Mouse (Mus musculus) macrophage (primary cell): Measurements from ENCODE around the gene Cfap97. TPM values are rescaled to one million over a fixed set of nuclear protein-coding genes. Genes with fewer than 3 reads are reported as not detected.
A peak's percentile ranks its signal among the peaks of the same experiment; 100 is the strongest.

Experiments
- H3K27ac ChIP-seq: fragments of 350-480 bp; formaldehyde crosslinking; 2 replicates; pipeline ENCODE4 v1.9.0; 2021
- H3K36me3 ChIP-seq: fragments of 350-480 bp; formaldehyde crosslinking; 2 replicates; pipeline ENCODE4 v1.9.0; 2021; ENCODE audit errors: inconsistent target
- H3K4me3 ChIP-seq: fragments of 350-480 bp; formaldehyde crosslinking; 2 replicates; pipeline ENCODE4 v1.9.0; 2021; ENCODE audit errors: inconsistent target
- H3K79me2 ChIP-seq: fragments of 350-480 bp; formaldehyde crosslinking; 2 replicates; pipeline ENCODE4 v1.9.0; 2021; ENCODE audit errors: inconsistent target
- WGBS: methylation state at CpG from one replicate; pipeline ENCODE4 v1.1.7; 2026; ENCODE audit warnings: inconsistent platforms; ENCODE audit not compliant: missing documents; 5-methylcytosine and 5-hydroxymethylcytosine counted together
- polyA plus RNA-seq: library from polyadenylated mRNA; stranded (reverse); fragments of 250-400 nt; gene quantifications from 3 replicates; pipeline ENCODE4 v1.2.4, GENCODE M21; 2018; ENCODE audit warnings: inconsistent platforms

The Cfap97 gene
- polyA plus RNA-seq, 1 experiment from 2014 or later, result 10.8 TPM

DNA sequence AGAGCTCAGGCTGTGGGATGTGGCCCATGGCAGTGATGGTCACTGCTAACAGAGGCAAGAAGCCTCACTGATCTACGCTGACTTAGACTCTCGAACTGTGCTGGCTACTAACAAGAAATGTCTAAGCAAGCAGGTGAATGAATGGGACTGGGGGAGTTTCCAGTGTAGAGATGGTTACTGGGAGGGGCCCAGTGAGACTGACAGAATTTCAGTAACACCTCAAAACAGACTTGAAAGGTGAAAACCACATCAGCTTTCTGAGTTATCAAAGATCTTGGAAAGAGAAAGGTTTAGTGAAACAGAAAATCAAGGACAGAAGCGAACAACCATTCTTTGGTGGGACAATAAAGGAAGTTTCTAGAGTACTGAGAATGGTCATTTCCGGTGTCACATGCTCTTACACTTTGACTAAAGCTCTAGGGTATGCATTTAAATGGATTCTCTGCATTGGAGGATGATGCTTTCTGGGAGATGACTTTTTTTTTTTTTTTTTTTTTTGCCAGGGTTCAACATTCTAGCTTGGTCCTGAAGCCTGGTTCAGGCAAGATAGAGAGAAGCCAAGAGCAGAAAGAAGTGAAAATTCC lies 9.0 kb upstream of the Cfap97 start:
- Histone ChIP-seq H3K4me3 (no peak overlapping the region), H3K79me2 (peaks cover 72% of the 10 kb centered on the region), H3K36me3 (no peaks in the 10 kb centered on the region), H3K27ac (no peak overlapping the region)
- 95% methylated on average over 4 of the region's 4 CpGs for WGBS

DNA sequence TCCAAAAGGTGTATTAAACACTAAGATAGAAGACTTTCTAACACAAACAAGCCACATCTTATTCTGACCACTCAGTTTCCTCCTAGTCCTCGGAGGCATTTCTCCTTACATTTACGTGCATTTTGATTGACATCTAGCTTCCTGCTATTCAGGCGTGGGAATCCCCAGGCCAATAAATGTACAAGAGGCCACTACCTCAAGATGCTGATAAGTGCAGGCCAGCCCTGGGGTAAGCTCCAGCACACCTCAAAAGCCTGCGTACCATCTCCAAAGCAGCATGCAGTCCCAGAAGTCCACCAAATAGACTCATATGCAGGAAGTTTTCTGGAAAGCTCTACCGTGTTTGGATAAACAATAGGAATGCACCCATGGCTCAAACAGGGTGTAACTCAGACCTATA lies 8.1 kb upstream of the Cfap97 start:
- no peaks in the 10 kb centered on the region for H3K36me3 ChIP-seq
- no peak overlapping the region for H3K4me3 ChIP-seq
- 83% methylated on average over 5 of the region's 5 CpGs for WGBS
- H3K27ac ChIP-seq, result no peak overlapping the region
- H3K79me2 ChIP-seq, result peaks cover 81% of the 10 kb centered on the region

DNA sequence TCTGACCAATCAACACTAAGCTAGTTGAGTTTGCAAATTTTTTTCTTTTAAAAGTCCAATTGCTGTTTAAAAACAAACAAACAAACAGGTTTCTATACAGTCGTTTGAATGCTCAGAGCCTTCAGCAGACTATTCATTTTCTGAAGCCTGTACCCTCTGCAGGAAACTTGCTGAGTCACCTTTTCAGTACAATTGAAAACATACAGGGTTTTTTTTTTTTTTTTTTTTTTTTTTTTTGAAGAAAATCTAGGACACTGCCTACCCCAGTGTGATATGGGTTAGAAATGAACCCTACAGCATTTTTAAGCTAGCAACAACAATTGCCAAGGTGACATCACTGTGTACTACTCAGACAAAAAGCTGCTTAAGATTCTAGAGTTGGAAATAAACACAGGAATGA lies 7.6 kb upstream of the Cfap97 start:
- Histone ChIP-seq H3K36me3 (no peaks in the 10 kb centered on the region), H3K79me2 (peaks cover 85% of the 10 kb centered on the region), H3K27ac (no peak overlapping the region), H3K4me3 (no peak overlapping the region)
- 0% methylated on average over 1 of the region's 1 CpGs for WGBS

DNA sequence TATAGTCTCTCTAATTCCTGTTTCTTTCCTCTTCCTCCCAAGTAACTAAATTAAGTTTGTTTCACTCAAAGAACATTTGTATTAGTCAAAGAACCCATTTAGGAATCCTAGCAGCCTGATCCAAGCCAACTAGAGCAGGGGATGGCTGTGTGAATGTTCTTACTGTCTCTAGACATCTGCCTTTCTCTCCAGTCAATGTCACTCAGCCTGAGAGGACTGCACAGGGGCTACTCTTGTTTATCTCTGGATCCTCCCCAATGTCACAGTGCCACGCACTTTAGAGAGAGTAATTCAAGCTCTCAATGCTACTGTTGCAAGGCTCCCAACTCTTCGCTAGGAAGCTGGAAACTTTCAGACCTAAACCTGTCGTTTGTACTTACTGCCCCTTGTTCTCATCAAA lies 5.4 kb upstream of the Cfap97 start:
- 94% methylated on average over 3 of the region's 3 CpGs for WGBS
- Histone ChIP-seq H3K36me3 (no peaks in the 10 kb centered on the region), H3K4me3 (no peak overlapping the region), H3K79me2 (peaks cover 88% of the 10 kb centered on the region), H3K27ac (no peak overlapping the region)

DNA sequence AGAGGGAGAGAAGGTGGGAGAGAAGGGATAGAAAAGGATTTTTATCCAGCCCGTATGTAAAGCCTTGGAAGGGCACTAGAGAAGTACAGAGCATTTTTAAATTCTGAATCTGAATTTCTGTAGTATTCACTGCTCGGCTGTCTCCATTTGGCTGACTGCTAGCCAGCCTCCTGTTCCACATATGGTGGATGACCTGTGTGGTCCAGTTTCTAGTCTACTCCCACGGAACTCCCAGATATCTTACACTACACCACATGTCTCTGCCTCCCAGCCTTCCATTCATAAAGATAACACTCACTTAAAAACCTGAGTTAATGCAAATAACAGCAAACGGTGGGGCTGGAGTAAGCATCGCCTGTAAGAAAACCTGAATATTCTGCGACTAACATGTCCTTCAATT lies 2.3 kb upstream of the Cfap97 start:
- Histone ChIP-seq H3K27ac (no peak overlapping the region), H3K36me3 (no peaks in the 10 kb centered on the region), H3K79me2 (peaks cover 61% of the 10 kb centered on the region), H3K4me3 (no peak overlapping the region)
- WGBS, result 96% methylated on average over 6 of the region's 6 CpGs

DNA sequence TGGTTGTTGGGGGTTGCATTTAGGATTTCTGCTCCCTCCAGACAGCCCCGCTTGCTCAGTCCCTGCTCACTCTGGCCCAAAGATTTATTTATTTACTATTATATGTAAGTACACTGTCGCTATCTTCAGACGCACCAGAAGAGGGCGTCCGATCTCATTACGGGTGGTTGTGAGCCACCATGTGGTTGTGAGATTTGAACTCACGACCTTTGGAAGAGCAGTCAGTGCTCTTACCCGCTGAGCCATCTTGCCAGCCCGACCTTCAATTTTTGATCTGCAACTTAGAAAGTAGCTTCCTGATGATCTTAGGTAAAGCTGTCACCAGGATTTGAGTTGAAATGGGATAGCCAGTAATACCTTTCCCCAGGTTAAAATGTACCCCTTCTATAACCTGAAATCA lies 1.8 kb upstream of the Cfap97 start:
- Histone ChIP-seq H3K79me2 (peaks cover 56% of the 10 kb centered on the region), H3K27ac (no peak overlapping the region), H3K4me3 (no peak overlapping the region), H3K36me3 (no peaks in the 10 kb centered on the region)
- 89% methylated on average over 9 of the region's 9 CpGs for WGBS

DNA sequence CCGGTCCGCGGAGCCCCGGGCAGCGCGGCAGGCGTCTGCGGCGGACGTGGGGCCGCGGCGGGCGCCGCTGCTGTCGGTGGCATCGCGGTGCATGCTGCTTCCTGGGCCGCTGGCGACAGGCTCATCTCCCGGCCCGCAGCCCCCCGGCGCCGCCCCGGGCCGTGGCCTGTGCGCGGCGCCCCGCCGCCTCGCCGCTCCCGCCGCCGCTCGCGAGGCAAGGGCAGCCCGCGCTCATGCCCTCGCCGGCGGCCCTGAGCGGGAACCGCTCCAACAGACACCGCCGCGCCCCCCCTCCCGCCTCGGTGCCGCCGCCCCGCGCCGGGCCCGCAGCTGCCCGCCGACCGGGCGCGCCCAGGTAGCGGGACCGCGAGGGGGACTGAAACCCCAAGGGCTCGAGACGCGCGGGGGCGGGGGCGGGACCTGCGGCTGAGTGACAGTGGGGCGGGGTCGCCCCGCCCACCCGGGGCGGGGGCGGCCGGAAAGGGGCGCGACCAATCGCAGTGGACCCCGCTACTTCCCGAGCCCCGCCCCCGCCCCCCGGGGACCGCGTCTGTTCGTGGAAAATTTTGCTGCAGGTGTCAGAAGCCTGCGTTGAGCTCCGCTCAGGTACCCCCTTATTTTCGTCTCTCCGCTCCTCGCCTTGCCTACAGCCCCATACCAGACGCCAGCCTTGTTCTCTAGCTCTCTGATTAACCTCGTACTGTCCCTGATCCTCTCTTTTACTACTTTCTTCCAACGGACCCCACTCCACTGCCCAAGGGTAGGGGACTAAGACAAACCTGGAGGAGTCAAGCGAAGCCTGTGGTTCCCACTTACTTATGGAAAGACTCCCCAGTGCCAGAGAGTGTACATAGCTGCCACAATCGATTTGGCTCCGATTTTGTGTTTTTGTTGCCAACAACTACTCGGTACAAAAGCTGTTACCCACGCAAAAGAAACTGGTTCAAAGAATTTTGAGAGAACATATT lies 777 bp downstream of the Cfap97 start, which contains the start of gene Snx25:
Gene Snx25, minus strand, starts transcription at position 96 of the 968 bp plus-strand sequence.
- Histone ChIP-seq H3K27ac (no peak within 1 kb of the TSS), H3K4me3 (peak within 1 kb of the TSS; percentile 51), H3K79me2 (peaks cover 31% of the 10 kb centered on the region), H3K36me3 (no peaks in the 10 kb centered on the region)
- WGBS, result 1% methylated on average over 94 of the region's 103 CpGs

DNA sequence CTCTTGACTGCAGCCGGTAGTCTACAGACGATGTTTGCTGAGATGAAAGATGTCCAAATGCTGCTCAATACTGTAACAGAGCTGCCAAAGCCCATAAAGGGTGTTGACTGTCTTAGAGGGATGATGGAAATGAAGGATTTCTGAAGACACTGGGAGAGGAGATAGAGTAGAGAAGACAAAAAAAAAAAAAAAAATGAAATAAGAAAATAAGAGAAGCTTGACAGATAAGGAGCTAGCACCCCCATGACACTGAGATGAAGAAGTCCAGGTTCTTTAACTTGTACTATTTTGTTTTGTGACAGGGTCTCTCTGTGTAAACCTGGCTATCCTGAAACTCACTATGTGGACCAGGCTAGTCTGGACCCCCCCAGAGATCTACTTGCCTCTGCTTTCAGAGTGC lies 1.5 kb downstream of the Cfap97 start:
- H3K4me3 ChIP-seq, result peak overlapping the region; percentile 51; the same call in 1 of the 2 replicates
- H3K79me2 ChIP-seq, result peaks cover 24% of the 10 kb centered on the region
- H3K36me3 ChIP-seq, result no peaks in the 10 kb centered on the region
- 26% methylated on average over 2 of the region's 2 CpGs for WGBS
- no peak overlapping the region for H3K27ac ChIP-seq

DNA sequence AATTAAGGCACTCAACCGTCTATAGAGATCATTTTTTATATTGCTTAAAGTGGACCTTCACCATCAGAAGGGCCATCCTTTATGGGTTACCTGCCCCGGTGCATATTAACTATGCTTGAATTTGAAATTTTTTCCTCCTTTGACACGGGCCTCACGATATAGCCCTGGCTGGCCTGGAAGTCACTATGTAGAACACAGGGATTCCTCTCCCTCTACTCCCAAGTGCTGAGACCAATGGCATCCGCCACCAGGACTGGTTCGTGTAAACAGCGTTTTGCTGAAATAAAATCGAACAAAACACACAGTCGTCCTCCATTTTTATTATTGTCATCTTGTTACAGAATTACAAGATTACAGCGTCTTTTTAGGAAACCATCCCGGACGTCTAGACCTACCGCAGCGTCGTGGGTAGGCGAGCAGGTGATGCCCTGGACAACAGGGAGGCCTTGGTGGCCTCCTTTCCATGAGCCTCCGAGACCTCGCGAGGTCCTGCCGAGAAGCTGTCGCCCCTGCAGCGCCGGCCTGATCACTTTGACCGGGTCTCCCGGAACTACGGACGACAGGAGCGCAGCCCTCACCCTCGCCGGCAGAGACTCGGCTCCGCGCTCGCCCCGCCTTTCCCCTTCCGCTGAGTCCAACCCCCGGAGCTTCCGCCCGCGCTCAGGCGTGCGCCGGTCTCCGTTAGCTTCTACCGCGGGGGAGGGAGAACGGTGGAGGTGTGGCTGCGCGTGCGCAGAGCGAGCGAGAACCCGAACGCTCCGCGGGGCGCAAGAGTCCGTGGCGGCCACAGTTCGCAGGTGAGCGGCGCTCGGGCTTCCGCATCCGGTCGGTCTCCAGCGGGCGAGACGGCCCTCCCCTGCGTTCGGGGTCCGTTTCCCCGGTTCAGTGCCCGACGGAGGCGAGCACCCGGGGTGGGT lies 11.6 kb downstream of the Cfap97 start:
- 2% methylated on average over 77 of the region's 77 CpGs for WGBS
- Histone ChIP-seq H3K27ac (peak overlapping the region; percentile 46), H3K4me3 (peak overlapping the region; percentile 89), H3K79me2 (peaks cover 4% of the 10 kb centered on the region; the same call in 1 of the 2 replicates), H3K36me3 (no peaks in the 10 kb centered on the region)

DNA sequence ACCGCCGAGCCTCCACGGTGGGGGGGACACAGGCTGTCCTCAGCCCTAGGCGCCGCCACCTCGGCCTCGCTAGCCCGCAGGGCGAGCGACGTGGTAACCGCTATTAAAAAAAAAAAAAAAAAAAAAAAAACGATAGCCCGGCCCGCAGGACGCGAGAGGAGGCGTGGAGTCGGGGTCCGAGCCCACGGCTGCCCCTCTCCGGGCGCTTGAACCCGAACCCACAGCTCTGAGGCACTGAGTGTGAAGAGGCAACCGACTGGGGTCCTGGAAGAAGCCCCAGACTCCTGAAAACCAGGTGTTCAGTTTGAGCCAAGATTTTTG lies 12.3 kb downstream of the Cfap97 start:
- no peak overlapping the region for H3K27ac ChIP-seq
- H3K36me3 ChIP-seq, result no peaks in the 10 kb centered on the region
- peak overlapping the region; percentile 47 for H3K4me3 ChIP-seq
- WGBS, result under 1% methylated on average over 25 of the region's 25 CpGs
- peaks cover 4% of the 10 kb centered on the region; the same call in 1 of the 2 replicates for H3K79me2 ChIP-seq

DNA sequence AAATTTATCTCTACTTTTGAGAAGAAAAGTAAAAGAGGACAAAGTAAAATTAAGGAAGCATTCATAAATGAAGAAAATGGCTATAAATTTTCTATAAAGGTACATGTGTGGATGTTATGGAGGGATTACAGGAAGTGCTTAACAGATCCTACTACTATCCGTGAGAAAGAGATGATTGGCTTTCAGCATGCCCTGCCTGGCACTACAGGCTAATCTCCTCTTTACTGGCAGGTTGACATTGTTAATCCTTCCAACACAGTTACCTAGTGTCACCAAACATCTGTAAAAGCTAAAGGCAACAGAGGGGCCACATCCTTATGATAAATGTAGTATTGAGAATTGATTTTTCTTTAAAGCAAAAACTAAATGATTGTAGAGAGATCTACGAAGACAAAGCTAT lies 22.1 kb downstream of the Cfap97 start:
- H3K36me3 ChIP-seq, result peaks cover 5% of the 10 kb centered on the region; the same call in 1 of the 2 replicates
- WGBS, result 88% methylated on average over 2 of the region's 2 CpGs
- no peaks in the 10 kb centered on the region for H3K79me2 ChIP-seq
- no peak overlapping the region for H3K4me3 ChIP-seq
- H3K27ac ChIP-seq, result no peak overlapping the region

DNA sequence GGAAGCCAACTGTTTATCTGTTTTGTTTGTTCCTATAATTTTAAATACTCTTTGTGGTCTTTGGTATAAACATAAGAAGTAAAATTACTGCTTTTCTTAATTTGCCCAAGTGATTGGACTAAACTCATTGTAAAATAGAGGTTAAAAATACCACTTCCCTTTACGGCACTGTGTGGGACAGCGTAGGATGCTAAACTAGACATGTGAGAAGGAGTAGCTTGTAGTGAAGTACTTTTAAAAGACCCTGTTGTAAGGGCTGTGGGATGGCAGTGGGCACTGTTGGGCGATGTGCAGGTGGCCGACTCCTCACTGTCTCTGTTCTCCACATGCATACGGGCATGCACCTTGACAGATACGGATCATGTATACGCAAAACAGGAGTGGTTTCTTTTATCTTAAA lies 28.6 kb downstream of the Cfap97 start:
- Histone ChIP-seq H3K27ac (no peak overlapping the region), H3K36me3 (peaks cover 10% of the 10 kb centered on the region; the same call in 1 of the 2 replicates), H3K4me3 (no peak overlapping the region), H3K79me2 (no peaks in the 10 kb centered on the region)
- 98% methylated on average over 7 of the region's 7 CpGs for WGBS

DNA sequence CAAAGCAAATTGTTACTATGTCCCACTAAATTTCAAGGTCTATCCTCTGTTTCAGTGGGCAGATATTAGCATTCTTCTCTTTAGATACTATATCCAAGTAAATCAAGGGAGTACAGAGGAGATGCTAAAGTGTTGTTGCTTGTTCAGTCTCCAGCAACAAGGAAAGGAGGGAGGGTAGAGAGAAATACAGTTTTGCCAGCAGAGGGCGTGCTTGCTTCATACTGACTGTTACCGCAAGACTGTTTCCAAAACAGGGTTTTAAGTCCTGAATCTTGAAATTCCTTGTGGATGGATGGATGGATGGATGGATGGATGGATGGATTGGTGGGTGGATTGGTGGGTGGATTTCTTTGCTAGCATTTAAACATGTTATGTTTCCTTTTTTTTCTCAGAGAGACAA lies 33.8 kb downstream of the Cfap97 start:
- 15% methylated on average over 2 of the region's 2 CpGs for whole genome bisulfite sequencing
- no peaks in the 10 kb centered on the region for H3K79me2 ChIP-seq
- no peak overlapping the region for H3K4me3 ChIP-seq
- peaks cover 10% of the 10 kb centered on the region; the same call in 1 of the 2 replicates for H3K36me3 ChIP-seq
- H3K27ac ChIP-seq, result no peak overlapping the region

DNA sequence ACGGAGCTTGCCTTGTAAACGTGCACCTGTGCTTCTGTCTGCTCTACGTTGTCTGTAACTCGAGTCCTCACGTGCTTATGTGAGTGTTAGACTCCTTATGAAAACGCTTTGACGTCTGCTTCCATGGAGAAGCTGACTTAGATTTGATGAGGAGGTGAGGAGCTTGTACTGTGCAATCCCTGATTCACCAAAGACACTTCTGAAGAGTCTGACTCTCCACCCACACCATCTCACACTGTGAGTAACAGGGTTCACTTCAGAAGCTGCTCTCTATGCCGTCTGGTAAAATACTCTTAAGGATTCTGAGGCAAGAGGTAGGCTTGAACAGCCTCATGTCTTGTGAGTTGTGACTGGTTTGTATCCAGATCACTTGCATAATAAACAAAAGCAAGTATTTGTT lies 41.5 kb downstream of the Cfap97 start:
- Histone ChIP-seq H3K4me3 (no peak overlapping the region), H3K79me2 (no peaks in the 10 kb centered on the region), H3K36me3 (peaks cover 15% of the 10 kb centered on the region), H3K27ac (no peak overlapping the region)
- WGBS, result 96% methylated on average over 8 of the region's 8 CpGs
